Mouse (Mus musculus) MEL (cell line): ENCODE data around the gene Ywhae. TPM values are rescaled to one million over a fixed set of nuclear protein-coding genes. Genes with fewer than 3 reads are reported as not detected.

Source experiments
- DNase-seq: peaks from one replicate; pipeline ENCODE4 v3.0.0; 2011; ENCODE audit warnings: low read depth, low spot score
- H3K27ac ChIP-seq: 2 replicates; pipeline ENCODE4 v1.5.1; 2012; ENCODE audit warnings: low read depth, mild to moderate bottlenecking, control low read depth, low read length, moderate library complexity; ENCODE audit not compliant: control insufficient read depth
- H3K27me3 ChIP-seq, 2 experiments: fragments of 150-350 bp in 1 of 2; sonication (generic) in 1 of 2; 2 replicates each; pipeline ENCODE4 v1.6.1; 2012; ENCODE audit warnings: low read length in 2 of 2, mild to moderate bottlenecking in 2 of 2, improper control_type of control experiment in 1 of 2, moderate library complexity in 1 of 2; ENCODE audit not compliant: insufficient read depth in 2 of 2, control insufficient read depth in 1 of 2
- H3K36me3 ChIP-seq, 2 experiments: 2 replicates each; pipeline ENCODE4 v1.6.1; 2012 to 2014; ENCODE audit warnings: low read length in 2 of 2, improper control_type of control experiment in 1 of 2, inconsistent platforms in 1 of 2, mild to moderate bottlenecking in 1 of 2; ENCODE audit not compliant: insufficient read depth in 2 of 2, control insufficient read depth in 1 of 2
- H3K4me1 ChIP-seq, 2 experiments: fragments of 150-350 bp in 1 of 2; sonication (generic) in 1 of 2; 2 replicates each; pipeline ENCODE4 v1.6.1; 2012; ENCODE audit warnings: low read length in 2 of 2, improper control_type of control experiment in 1 of 2, mild to moderate bottlenecking in 1 of 2; ENCODE audit not compliant: insufficient read depth in 2 of 2, control insufficient read depth in 1 of 2
- H3K4me3 ChIP-seq, 2 experiments: fragments of 150-350 bp in 1 of 2; sonication (generic) in 1 of 2; 2 replicates each; pipeline ENCODE4 v1.5.1; 2012; ENCODE audit warnings: low read depth in 2 of 2, low read length in 2 of 2, mild to moderate bottlenecking in 2 of 2, moderate library complexity in 2 of 2, control low read depth in 1 of 2, improper control_type of control experiment in 1 of 2; ENCODE audit not compliant: control insufficient read depth in 1 of 2, insufficient read depth in 1 of 2
- H3K79me2 ChIP-seq: 2 replicates; pipeline ENCODE4 v1.6.1; 2012; ENCODE audit warnings: mild to moderate bottlenecking, low read length, moderate library complexity; ENCODE audit not compliant: control insufficient read depth, poor library complexity, insufficient read depth
- H3K9ac ChIP-seq: 2 replicates; pipeline ENCODE4 v1.6.1; 2012; ENCODE audit warnings: low read depth, mild to moderate bottlenecking, control low read depth, low read length, moderate library complexity; ENCODE audit not compliant: control insufficient read depth, poor library complexity, severe bottlenecking
- H3K9me3 ChIP-seq: fragments of 150-350 bp; sonication (generic); replicated peaks from 2 replicates; pipeline ENCODE4 v1.6.1; 2012; ENCODE audit warnings: mild to moderate bottlenecking, low read length, improper control_type of control experiment, moderate library complexity; ENCODE audit not compliant: insufficient read depth
- BHLHE40 ChIP-seq: IDR thresholded peaks from 2 replicates; pipeline ENCODE4 v1.6.1; 2012; ENCODE audit warnings: low read depth, mild to moderate bottlenecking, inconsistent platforms, low read length, improper control_type of control experiment, borderline replicate concordance
- CHD2 ChIP-seq: IDR thresholded peaks from 2 replicates; pipeline ENCODE4 v1.6.1; 2011; ENCODE audit warnings: low read length, improper control_type of control experiment
- CTCF ChIP-seq, 3 experiments: IDR thresholded peaks in 2 of 3; conservative IDR thresholded peaks in 1 of 3; 2 replicates each; pipeline ENCODE4 v1.5.1; 2011 to 2012; ENCODE audit warnings: low read length in 3 of 3, low read depth in 2 of 3, mild to moderate bottlenecking in 2 of 3, improper control_type of control experiment in 1 of 3, inconsistent platforms in 1 of 3, mixed read lengths in 1 of 3, moderate library complexity in 1 of 3; ENCODE audit not compliant: control insufficient read depth in 1 of 3, insufficient read depth in 1 of 3, poor library complexity in 1 of 3, severe bottlenecking in 1 of 3
- ELF1 ChIP-seq: IDR thresholded peaks from 2 replicates; pipeline ENCODE4 v1.6.1; 2014; ENCODE audit warnings: low read depth, mild to moderate bottlenecking, inconsistent platforms, low read length, improper control_type of control experiment, moderate library complexity
- GABPA ChIP-seq: IDR thresholded peaks from 2 replicates; pipeline ENCODE4 v1.6.1; 2012; ENCODE audit warnings: low read depth, mild to moderate bottlenecking, inconsistent platforms, low read length, improper control_type of control experiment, moderate library complexity
- GATA1 ChIP-seq: IDR thresholded peaks from 2 replicates; pipeline ENCODE4 v1.6.1; 2011; ENCODE audit warnings: low read depth, low read length, improper control_type of control experiment
- JUND ChIP-seq: IDR thresholded peaks from 2 replicates; pipeline ENCODE4 v1.6.1; 2011; ENCODE audit warnings: low read depth, mild to moderate bottlenecking, improper control_type of control experiment, low read length
- KAT2A ChIP-seq: conservative IDR thresholded peaks from 2 replicates; pipeline ENCODE4 v1.6.1; 2012; ENCODE audit warnings: low read depth, low read length, improper control_type of control experiment, inconsistent platforms
- MAFK ChIP-seq: IDR thresholded peaks from 2 replicates; pipeline ENCODE4 v1.6.1; 2011; ENCODE audit warnings: low read depth, mild to moderate bottlenecking, low read length, improper control_type of control experiment, borderline replicate concordance
- MAX ChIP-seq: IDR thresholded peaks from 2 replicates; pipeline ENCODE4 v1.6.1; 2011; ENCODE audit warnings: low read length, improper control_type of control experiment
- MXI1 ChIP-seq: IDR thresholded peaks from 2 replicates; pipeline ENCODE4 v1.6.1; 2011; ENCODE audit warnings: mild to moderate bottlenecking, low read depth, low read length, improper control_type of control experiment
- MYC ChIP-seq: IDR thresholded peaks from 2 replicates; pipeline ENCODE4 v1.6.1; 2011; ENCODE audit warnings: low read depth, mild to moderate bottlenecking, low read length, improper control_type of control experiment, moderate library complexity
- NELFE ChIP-seq: IDR thresholded peaks from 2 replicates; pipeline ENCODE4 v1.6.1; 2011; ENCODE audit warnings: low read depth, low read length, improper control_type of control experiment
- NRF1 ChIP-seq: IDR thresholded peaks from 2 replicates; pipeline ENCODE4 v1.6.1; 2014; ENCODE audit warnings: low read depth, mild to moderate bottlenecking, inconsistent platforms, low read length, improper control_type of control experiment, moderate library complexity; ENCODE audit not compliant: poor library complexity, insufficient read depth, severe bottlenecking
- POLR2A ChIP-seq, 2 experiments: IDR thresholded peaks; 2 replicates each; pipeline ENCODE4 v1.6.1; 2011 to 2012; ENCODE audit warnings: low read length in 2 of 2, mild to moderate bottlenecking in 2 of 2, control low read depth in 1 of 2, improper control_type of control experiment in 1 of 2, low read depth in 1 of 2, moderate library complexity in 1 of 2; ENCODE audit not compliant: control insufficient read depth in 1 of 2, insufficient read depth in 1 of 2, poor library complexity in 1 of 2
- POLR2AphosphoS2 ChIP-seq: IDR thresholded peaks from 2 replicates; pipeline ENCODE4 v1.6.1; 2011; ENCODE audit warnings: low read length, improper control_type of control experiment
- POLR2AphosphoS5 ChIP-seq: IDR thresholded peaks from 2 replicates; pipeline ENCODE4 v1.6.1; 2012; ENCODE audit warnings: low read depth, borderline replicate concordance, mild to moderate bottlenecking, inconsistent platforms, low read length, moderate library complexity, mixed read lengths
- SIN3A ChIP-seq: IDR thresholded peaks from 2 replicates; pipeline ENCODE4 v1.6.1; 2012; ENCODE audit warnings: low read length, improper control_type of control experiment, inconsistent platforms
- SMC3 ChIP-seq: IDR thresholded peaks from 2 replicates; pipeline ENCODE4 v1.6.1; 2011; ENCODE audit warnings: low read depth, low read length, improper control_type of control experiment
- TCF12 ChIP-seq: IDR thresholded peaks from 2 replicates; pipeline ENCODE4 v1.6.1; 2014; ENCODE audit warnings: low read depth, mild to moderate bottlenecking, inconsistent platforms, low read length, improper control_type of control experiment, moderate library complexity
- USF2 ChIP-seq, 2 experiments: IDR thresholded peaks; 2 replicates each; pipeline ENCODE4 v1.6.1; 2011 to 2012; ENCODE audit warnings: improper control_type of control experiment in 2 of 2, low read length in 2 of 2, borderline replicate concordance in 1 of 2, inconsistent platforms in 1 of 2, low read depth in 1 of 2, mild to moderate bottlenecking in 1 of 2; ENCODE audit not compliant: insufficient read depth in 1 of 2
- ZC3H11A ChIP-seq: IDR thresholded peaks from 2 replicates; pipeline ENCODE4 v1.6.1; 2012; ENCODE audit warnings: low read depth, mild to moderate bottlenecking, inconsistent platforms, low read length, improper control_type of control experiment
- ZKSCAN1 ChIP-seq: IDR thresholded peaks from 2 replicates; pipeline ENCODE4 v1.6.1; 2012; ENCODE audit warnings: low read depth, mild to moderate bottlenecking, inconsistent platforms, low read length, improper control_type of control experiment, moderate library complexity
- ZMIZ1 ChIP-seq: IDR thresholded peaks from 2 replicates; pipeline ENCODE4 v1.6.1; 2012; ENCODE audit warnings: low read depth, mild to moderate bottlenecking, inconsistent platforms, low read length, improper control_type of control experiment, moderate library complexity
- ZNF384 ChIP-seq: IDR thresholded peaks from 2 replicates; pipeline ENCODE4 v1.6.1; 2012; ENCODE audit warnings: low read depth, mild to moderate bottlenecking, inconsistent platforms, low read length, improper control_type of control experiment
- polyA plus RNA-seq, 2 experiments: library from polyadenylated mRNA; stranded (reverse) in 1 of 2; unstranded in 1 of 2; fragments of >175 nt in 1 of 2; fragments of >200 nt in 1 of 2; gene quantifications; 2 replicates each; pipeline versions ENCODE4 v1.2.1 to v1.2.4; 2012; ENCODE audit warnings: low replicate concordance in 2 of 2, low read depth in 1 of 2; ENCODE audit not compliant: insufficient read length in 2 of 2, insufficient read depth in 1 of 2, missing spikeins in 1 of 2
- total RNA-seq: library from RNA; depleted of rRNA; stranded (reverse); fragments of 300-350 nt; gene quantifications from 2 replicates; pipeline ENCODE4 v1.2.3, GENCODE M21; 2012

Ywhae gene
- total and polyA plus RNA-seq, 3 experiments: 303 to 855 (median 755) TPM

GRCm38 (mm10) chr11:75795321-75795636 is 62.6 kb downstream of the Ywhae start:
- DNase-seq: no peak
- Histone ChIP-seq H3K27me3 (no peaks in the 10 kb centered on the region), H3K4me3 (no peak overlapping the region), H3K9ac (no peak overlapping the region), H3K4me1 (no peaks in the 10 kb centered on the region), H3K79me2 (no peaks in the 10 kb centered on the region), H3K9me3 (no peaks in the 10 kb centered on the region), H3K27ac (no peak overlapping the region), H3K36me3 (no peaks in the 10 kb centered on the region)
- TF ChIP-seq MAX (no peak), CHD2 (no peak), GABPA (no peak), NRF1 (no peak), ZC3H11A (no peak), SIN3A (no peak), POLR2AphosphoS5 (no peak), NELFE (no peak), GATA1 (no peak), ELF1 (no peak), JUND (no peak), CTCF (IDR thresholded peaks at IDR 0.05 in 2 of 3, conservative IDR thresholded peaks at IDR 0.05 in 1 of 3; ENCODE audit: control insufficient read depth in 1 of 3, insufficient read depth in 1 of 3, low read depth in 2 of 3, low read length in 3 of 3, poor library complexity in 1 of 3, severe bottlenecking in 1 of 3) (no peak), POLR2A (IDR thresholded peaks at IDR 0.05; ENCODE audit: control insufficient read depth in 1 of 2, insufficient read depth in 1 of 2, low read depth in 1 of 2, low read length in 2 of 2, poor library complexity in 1 of 2) (no peak), BHLHE40 (no peak), MAFK (no peak)

GRCm38 (mm10) chr11:75796029-75796445 is 63.4 kb downstream of the Ywhae start, which contains the start of gene Doc2b:
Doc2b (minus strand) TSS chr11:75796049.
- H3K9ac ChIP-seq: no peak within 1 kb of the TSS
- no peaks in the 10 kb centered on the region for H3K36me3 ChIP-seq
- no peaks in the 10 kb centered on the region for H3K4me1 ChIP-seq
- H3K27ac ChIP-seq: no peak within 1 kb of the TSS
- no peaks in the 10 kb centered on the region for H3K27me3 ChIP-seq
- H3K79me2 ChIP-seq: no peaks in the 10 kb centered on the region
- DNase-seq: no peak
- no peaks in the 10 kb centered on the region for H3K9me3 ChIP-seq
- H3K4me3 ChIP-seq: no peak within 1 kb of the TSS
- TF ChIP-seq MXI1 (no peak), ELF1 (no peak), GATA1 (no peak), MAX (no peak), USF2 (IDR thresholded peaks at IDR 0.05; ENCODE audit: borderline replicate concordance in 1 of 2, insufficient read depth in 1 of 2, low read depth in 1 of 2, low read length in 2 of 2) (no peak), ZNF384 (no peak), MYC (no peak), SMC3 (no peak), NELFE (no peak), KAT2A (no peak), POLR2AphosphoS2 (no peak), SIN3A (no peak), TCF12 (no peak), BHLHE40 (no peak), ZMIZ1 (no peak), JUND (no peak), ZKSCAN1 (no peak), NRF1 (no peak), POLR2AphosphoS5 (no peak)
